Mouse (Mus musculus): ENCODE measurements at regions not wholly inside any gene's neighbourhood (a gene's known extent, or its start where the extent isn't known, plus 50 kb on each side); places are given as distances from the start of the nearest gene placed in this dataset.

GRCm38 (mm10) chr15:85675126-85675525 lies 59.7 kb upstream of the Ppara start:
- no peak overlapping the region for H3K4me3 ChIP-seq (replicated peaks; ENCODE audit: low read length)
- peaks cover 74% of the 10 kb centered on the region for H3K27me3 ChIP-seq (ENCODE audit: insufficient read depth, low read length)
- peaks cover 11% of the 10 kb centered on the region for H3K4me1 ChIP-seq (replicated peaks; ENCODE audit: low read depth, low read length)
- H3K9me3 ChIP-seq (ENCODE audit: low read length), result no peaks in the 10 kb centered on the region
- no peak for TF ChIP-seq NANOG (IDR thresholded peaks at IDR 0.05; ENCODE audit: borderline replicate concordance, low read length)
- no peaks in the 10 kb centered on the region for H3K36me3 ChIP-seq (ENCODE audit: insufficient read depth, low read length)

GRCm38 (mm10) chr15:85675736-85676135 lies 59.0 kb upstream of the Ppara start:
- TF ChIP-seq POU5F1 (IDR thresholded peaks at IDR 0.05; ENCODE audit: borderline replicate concordance, low read length) (no peak), NANOG (IDR thresholded peaks at IDR 0.05; ENCODE audit: borderline replicate concordance, low read length) (no peak), CTCF (conservative IDR thresholded peaks at IDR 0.05; ENCODE audit: low read length) (no peak)
- no peaks in the 10 kb centered on the region for H3K9me3 ChIP-seq (ENCODE audit: low read length)

GRCm38 (mm10) chr15:85676156-85676555 lies 58.6 kb upstream of the Ppara start:
- Histone ChIP-seq H3K4me3 (replicated peaks; ENCODE audit: low read length) (no peak overlapping the region), H3K36me3 (ENCODE audit: insufficient read depth, low read length) (no peaks in the 10 kb centered on the region), H3K4me1 (replicated peaks; ENCODE audit: low read depth, low read length) (peaks cover 11% of the 10 kb centered on the region), H3K9me3 (ENCODE audit: low read length) (no peaks in the 10 kb centered on the region), H3K27me3 (ENCODE audit: insufficient read depth, low read length) (peaks cover 70% of the 10 kb centered on the region)
- TF ChIP-seq CTCF (conservative IDR thresholded peaks at IDR 0.05; ENCODE audit: low read length) (no peak), NANOG (IDR thresholded peaks at IDR 0.05; ENCODE audit: borderline replicate concordance, low read length) (no peak), POU5F1 (IDR thresholded peaks at IDR 0.05; ENCODE audit: borderline replicate concordance, low read length) (no peak)

More at GRCm38 (mm10) chr15:85675736-85676135, 59.0 kb upstream of the Ppara start:
- peaks cover 11% of the 10 kb centered on the region for H3K4me1 ChIP-seq (replicated peaks; ENCODE audit: low read depth, low read length)
- H3K4me3 ChIP-seq (replicated peaks; ENCODE audit: low read length), result no peak overlapping the region
- no peaks in the 10 kb centered on the region for H3K36me3 ChIP-seq (ENCODE audit: insufficient read depth, low read length)
- H3K27me3 ChIP-seq (ENCODE audit: insufficient read depth, low read length), result peaks cover 70% of the 10 kb centered on the region

- Histone ChIP-seq H3K36me3 (ENCODE audit: insufficient read depth, low read length) (no peaks in the 10 kb centered on the region), H3K4me1 (replicated peaks; ENCODE audit: low read depth, low read length) (peaks cover 11% of the 10 kb centered on the region), H3K27me3 (ENCODE audit: insufficient read depth, low read length) (peaks cover 64% of the 10 kb centered on the region), H3K9me3 (ENCODE audit: low read length) (no peaks in the 10 kb centered on the region), H3K4me3 (replicated peaks; ENCODE audit: low read length) (no peak overlapping the region)
- no peak for TF ChIP-seq NANOG (IDR thresholded peaks at IDR 0.05; ENCODE audit: borderline replicate concordance, low read length)
- no peak for TF ChIP-seq CTCF (conservative IDR thresholded peaks at IDR 0.05; ENCODE audit: low read length)
- TF ChIP-seq POU5F1 (IDR thresholded peaks at IDR 0.05; ENCODE audit: borderline replicate concordance, low read length), result no peak
These were observed 57.9 kb upstream of the Ppara start for GRCm38 (mm10) chr15:85676871-85677270.

- no peaks in the 10 kb centered on the region for H3K9me3 ChIP-seq (ENCODE audit: low read length)
- TF ChIP-seq NANOG (IDR thresholded peaks at IDR 0.05; ENCODE audit: borderline replicate concordance, low read length) (no peak), CTCF (conservative IDR thresholded peaks at IDR 0.05; ENCODE audit: low read length) (no peak), POU5F1 (IDR thresholded peaks at IDR 0.05; ENCODE audit: borderline replicate concordance, low read length) (no peak)
- H3K4me3 ChIP-seq (replicated peaks; ENCODE audit: low read length), result no peak overlapping the region
- no peaks in the 10 kb centered on the region for H3K36me3 ChIP-seq (ENCODE audit: insufficient read depth, low read length)
- H3K4me1 ChIP-seq (replicated peaks; ENCODE audit: low read depth, low read length), result peaks cover 11% of the 10 kb centered on the region
- peaks cover 58% of the 10 kb centered on the region for H3K27me3 ChIP-seq (ENCODE audit: insufficient read depth, low read length)
These were observed 57.4 kb upstream of the Ppara start for GRCm38 (mm10) chr15:85677381-85677780.

- Histone ChIP-seq H3K4me3 (replicated peaks; ENCODE audit: low read length) (no peak overlapping the region), H3K9me3 (ENCODE audit: low read length) (no peaks in the 10 kb centered on the region), H3K4me1 (replicated peaks; ENCODE audit: low read depth, low read length) (peaks cover 11% of the 10 kb centered on the region), H3K36me3 (ENCODE audit: insufficient read depth, low read length) (no peaks in the 10 kb centered on the region), H3K27me3 (ENCODE audit: insufficient read depth, low read length) (peaks cover 55% of the 10 kb centered on the region)
- no peak for TF ChIP-seq NANOG (IDR thresholded peaks at IDR 0.05; ENCODE audit: borderline replicate concordance, low read length)
- no peak for TF ChIP-seq CTCF (conservative IDR thresholded peaks at IDR 0.05; ENCODE audit: low read length)
- TF ChIP-seq POU5F1 (IDR thresholded peaks at IDR 0.05; ENCODE audit: borderline replicate concordance, low read length), result no peak
These were observed 56.9 kb upstream of the Ppara start for GRCm38 (mm10) chr15:85677855-85678254.

GRCm38 (mm10) chr15:85678351-85678895 lies 56.4 kb upstream of the Ppara start:
- no peaks in the 10 kb centered on the region for H3K9me3 ChIP-seq (ENCODE audit: low read length)
- H3K4me1 ChIP-seq (replicated peaks; ENCODE audit: low read depth, low read length), result peaks cover 11% of the 10 kb centered on the region
- H3K36me3 ChIP-seq (ENCODE audit: insufficient read depth, low read length), result no peaks in the 10 kb centered on the region
- peaks cover 56% of the 10 kb centered on the region for H3K27me3 ChIP-seq (ENCODE audit: insufficient read depth, low read length)
- TF ChIP-seq POU5F1 (IDR thresholded peaks at IDR 0.05; ENCODE audit: borderline replicate concordance, low read length) (no peak), CTCF (conservative IDR thresholded peaks at IDR 0.05; ENCODE audit: low read length) (no peak), NANOG (IDR thresholded peaks at IDR 0.05; ENCODE audit: borderline replicate concordance, low read length) (no peak)
- H3K4me3 ChIP-seq (replicated peaks; ENCODE audit: low read length), result no peak overlapping the region

- Histone ChIP-seq H3K4me3 (replicated peaks; ENCODE audit: low read length) (peak overlapping the region; percentile 68), H3K4me1 (replicated peaks; ENCODE audit: low read depth, low read length) (peaks cover 16% of the 10 kb centered on the region), H3K9me3 (ENCODE audit: low read length) (no peaks in the 10 kb centered on the region), H3K27me3 (ENCODE audit: insufficient read depth, low read length) (peaks cover 54% of the 10 kb centered on the region), H3K36me3 (ENCODE audit: insufficient read depth, low read length) (no peaks in the 10 kb centered on the region)
- TF ChIP-seq POU5F1 (IDR thresholded peaks at IDR 0.05; ENCODE audit: borderline replicate concordance, low read length), result no peak
- TF ChIP-seq NANOG (IDR thresholded peaks at IDR 0.05; ENCODE audit: borderline replicate concordance, low read length), result no peak
- no peak for TF ChIP-seq CTCF (conservative IDR thresholded peaks at IDR 0.05; ENCODE audit: low read length)
These were observed 55.6 kb upstream of the Ppara start for GRCm38 (mm10) chr15:85678981-85679708.

Measured in E14TG2a.4 (cell line).